Mouse (Mus musculus) embryonic facial prominence, embryonic 13.5 days (tissue): ENCODE measurements around the gene Tmem39a. TPM values are rescaled to one million over a fixed set of nuclear protein-coding genes. Genes with fewer than 3 reads are reported as not detected.

Experiments
- ATAC-seq: fragments of 200-750 bp; cut with Nextera tagmentation; 2 replicates; pipeline ENCODE4 v1.8.0; 2017; ENCODE audit warnings: low read depth; ENCODE audit not compliant: insufficient number of reproducible peaks, insufficient read depth, low FRiP score, low TSS enrichment
- H3K27ac ChIP-seq: fragments of 300-500 bp; sonication (generic); 2 replicates; pipeline ENCODE4 v1.5.1; 2015; ENCODE audit warnings: moderate library complexity, mild to moderate bottlenecking, inconsistent platforms
- H3K27me3 ChIP-seq: fragments of 300-500 bp; sonication (generic); 2 replicates; pipeline ENCODE4 v1.6.1; 2015; ENCODE audit warnings: mild to moderate bottlenecking, inconsistent platforms
- H3K36me3 ChIP-seq: fragments of 300-500 bp; sonication (generic); 2 replicates; pipeline ENCODE4 v1.6.1; 2015; ENCODE audit warnings: mild to moderate bottlenecking, inconsistent platforms
- H3K4me1 ChIP-seq: fragments of 300-500 bp; sonication (generic); 2 replicates; pipeline ENCODE4 v1.6.1; 2015; ENCODE audit warnings: inconsistent platforms
- H3K4me2 ChIP-seq: fragments of 300-500 bp; sonication (generic); 2 replicates; pipeline ENCODE4 v1.6.1; 2015; ENCODE audit warnings: moderate library complexity, mild to moderate bottlenecking, inconsistent platforms
- H3K4me3 ChIP-seq: fragments of 300-500 bp; sonication (generic); 2 replicates; pipeline ENCODE4 v1.5.1; 2015; ENCODE audit warnings: mild to moderate bottlenecking, inconsistent platforms
- H3K9ac ChIP-seq: fragments of 300-500 bp; sonication (generic); 2 replicates; pipeline ENCODE4 v1.6.1; 2015; ENCODE audit warnings: mild to moderate bottlenecking, inconsistent platforms
- H3K9me3 ChIP-seq: fragments of 300-500 bp; sonication (generic); 2 replicates; pipeline ENCODE4 v1.6.1; 2016; ENCODE audit warnings: inconsistent platforms
- WGBS: fragments of 180-500 bp; shearing (Covaris S2); methylation state at CpG from one replicate; pipeline ENCODE4 v1.1.7; 2015; ENCODE audit warnings: mixed read lengths; 5-methylcytosine and 5-hydroxymethylcytosine counted together
- polyA plus RNA-seq: library from polyadenylated mRNA; unstranded; fragments of >200 nt; fragmentation: Nextera tagmentation; extraction: Ambion mirVana; gene quantifications from 2 replicates; pipeline ENCODE4 v1.2.1, GENCODE M21; 2015

The Tmem39a gene
- polyA plus RNA-seq, 1 experiment from 2014 or later, result 126 TPM

DNA sequence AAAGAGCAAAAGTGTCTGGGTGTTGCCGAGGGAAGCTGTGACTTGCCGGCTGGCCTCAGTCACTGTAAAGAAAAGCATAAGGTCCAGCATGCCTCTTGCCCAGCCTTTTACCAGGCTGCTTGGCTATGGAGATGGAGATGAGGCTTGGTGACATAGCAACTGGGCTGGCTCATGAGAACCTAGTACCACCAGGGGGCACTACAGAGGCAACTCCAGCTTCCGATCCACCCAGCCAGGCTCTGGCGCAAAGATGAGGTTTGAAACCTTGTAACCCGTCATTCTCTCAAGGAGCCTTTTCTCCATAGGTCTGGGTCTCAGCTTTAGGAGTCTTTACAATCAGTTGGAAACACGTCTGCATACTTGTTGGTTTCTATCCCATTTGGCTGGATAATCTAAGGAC lies 60.6 kb downstream of the Tmem39a start:
- Histone ChIP-seq H3K4me1 (no peaks in the 10 kb centered on the region), H3K36me3 (peaks cover 42% of the 10 kb centered on the region), H3K27me3 (no peaks in the 10 kb centered on the region), H3K4me3 (no peak overlapping the region), H3K27ac (no peak overlapping the region), H3K9ac (no peak overlapping the region), H3K9me3 (no peaks in the 10 kb centered on the region), H3K4me2 (no peak overlapping the region)
- no peak for ATAC-seq
- 23% methylated on average over 6 of the region's 6 CpGs for WGBS

DNA sequence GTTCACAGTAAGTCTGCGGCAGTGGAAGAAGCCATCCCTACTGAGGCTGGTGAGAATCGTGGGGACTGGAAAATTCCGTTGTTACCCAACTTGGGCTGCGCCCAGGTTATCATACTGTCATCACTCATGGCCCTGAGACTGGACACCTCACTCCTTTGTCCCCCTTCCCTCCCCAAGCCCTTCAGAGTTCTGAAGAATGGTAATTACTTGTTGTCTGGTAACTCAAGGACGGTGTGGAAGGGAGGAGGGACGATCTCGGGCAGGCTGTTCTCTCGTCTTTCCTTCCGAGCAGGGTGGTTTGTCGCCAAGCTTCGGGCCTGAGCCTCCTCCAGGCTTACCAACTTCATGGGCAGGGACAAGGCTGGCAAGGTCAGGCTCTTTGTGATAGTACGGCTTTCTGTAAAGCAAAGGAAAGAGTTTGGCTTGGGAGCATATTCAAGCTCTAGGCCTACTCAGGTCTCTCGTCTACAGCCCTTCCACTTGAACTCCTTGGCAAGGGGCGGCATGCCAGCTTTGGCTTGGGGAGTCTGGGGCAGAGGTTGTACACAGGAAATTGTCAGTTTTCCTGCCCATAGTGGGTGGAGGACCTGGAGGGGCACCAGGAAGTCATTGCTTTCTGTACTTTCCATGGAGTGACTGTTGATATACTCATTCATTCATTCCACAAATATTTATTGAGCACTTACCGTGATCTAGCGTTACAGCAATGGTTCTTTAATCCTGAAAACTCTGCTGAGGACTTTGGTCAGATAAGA lies 62.4 kb downstream of the Tmem39a start:
- H3K4me3 ChIP-seq, result no peak overlapping the region
- no peaks in the 10 kb centered on the region for H3K4me1 ChIP-seq
- H3K9ac ChIP-seq, result no peak overlapping the region
- 94% methylated on average over 16 of the region's 16 CpGs for WGBS
- peaks cover 41% of the 10 kb centered on the region for H3K36me3 ChIP-seq
- H3K4me2 ChIP-seq, result no peak overlapping the region
- ATAC-seq, result no peak
- no peak overlapping the region for H3K27ac ChIP-seq
- H3K27me3 ChIP-seq, result no peaks in the 10 kb centered on the region
- H3K9me3 ChIP-seq, result no peaks in the 10 kb centered on the region

DNA sequence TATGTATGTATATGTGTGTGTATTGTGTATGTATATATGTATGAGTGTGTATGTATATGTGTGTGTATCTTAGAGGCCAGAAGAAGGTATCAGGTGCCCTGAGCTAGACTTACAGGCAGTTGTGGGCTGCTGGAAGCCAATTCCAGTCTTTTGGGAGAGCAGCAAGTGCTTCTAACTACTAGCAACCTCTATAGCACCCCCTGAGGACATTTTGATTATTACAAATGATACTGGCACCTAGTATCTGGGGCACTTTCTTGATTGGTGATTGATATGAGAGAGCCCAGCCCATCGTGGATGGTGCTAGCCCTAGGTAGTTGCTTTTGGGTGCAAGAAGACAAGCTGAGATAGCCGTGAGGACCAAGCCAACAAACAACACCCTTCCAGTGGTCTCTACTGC lies 63.8 kb downstream of the Tmem39a start:
- no peaks in the 10 kb centered on the region for H3K27me3 ChIP-seq
- WGBS, result 65% methylated on average over 2 of the region's 2 CpGs
- no peak overlapping the region for H3K4me3 ChIP-seq
- no peak overlapping the region for H3K4me2 ChIP-seq
- no peak for ATAC-seq
- H3K9me3 ChIP-seq, result no peaks in the 10 kb centered on the region
- H3K9ac ChIP-seq, result no peak overlapping the region
- H3K27ac ChIP-seq, result no peak overlapping the region
- H3K36me3 ChIP-seq, result peaks cover 33% of the 10 kb centered on the region
- H3K4me1 ChIP-seq, result no peaks in the 10 kb centered on the region

DNA sequence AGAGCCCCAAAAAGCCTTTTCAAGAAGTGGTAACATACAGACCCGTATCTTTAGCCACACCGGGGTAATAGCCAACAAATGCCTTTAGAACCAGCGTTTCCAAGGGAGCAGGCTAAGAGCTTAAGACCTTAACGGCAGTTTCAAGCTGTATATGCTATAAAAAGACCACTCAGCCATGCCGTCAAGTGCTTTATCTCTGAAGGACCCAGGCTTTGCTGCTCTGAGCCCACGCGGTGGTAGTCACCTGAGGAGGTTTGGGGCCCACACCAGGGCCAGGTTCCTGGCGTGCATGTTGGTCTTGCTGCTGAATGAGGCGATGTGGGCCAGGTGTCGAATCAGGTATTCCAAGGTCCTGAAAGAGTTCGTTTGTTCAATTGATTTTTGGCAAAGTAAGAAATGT lies 65.8 kb downstream of the Tmem39a start:
- Histone ChIP-seq H3K36me3 (peaks cover 23% of the 10 kb centered on the region), H3K27me3 (no peaks in the 10 kb centered on the region), H3K4me1 (no peaks in the 10 kb centered on the region; the same call in 1 of the 2 replicates), H3K27ac (no peak overlapping the region), H3K4me2 (no peak overlapping the region), H3K9ac (no peak overlapping the region), H3K9me3 (no peaks in the 10 kb centered on the region), H3K4me3 (no peak overlapping the region)
- WGBS, result 88% methylated on average over 11 of the region's 11 CpGs
- ATAC-seq, result no peak

DNA sequence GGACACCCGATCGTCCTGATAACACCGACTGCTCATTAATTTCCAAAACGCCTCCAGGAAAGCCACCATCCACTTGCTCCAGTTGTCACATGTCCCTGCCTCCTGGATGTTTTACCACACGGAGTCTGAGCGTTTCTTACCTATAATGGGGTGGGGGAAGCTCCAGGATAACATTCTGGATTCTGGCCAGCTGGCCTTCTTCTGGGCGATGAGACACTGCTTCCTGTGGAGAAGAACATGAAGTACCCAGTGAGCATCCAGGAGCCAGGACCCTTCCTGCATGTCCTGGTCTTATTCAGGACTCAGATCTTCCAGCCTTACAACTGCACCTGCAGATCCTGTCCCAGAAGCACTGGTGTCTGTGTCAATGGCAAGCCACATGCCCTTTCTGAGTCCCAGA lies 66.9 kb downstream of the Tmem39a start:
- no peak overlapping the region for H3K4me3 ChIP-seq
- H3K4me2 ChIP-seq, result no peak overlapping the region
- H3K36me3 ChIP-seq, result peaks cover 18% of the 10 kb centered on the region
- H3K9ac ChIP-seq, result no peak overlapping the region
- H3K27ac ChIP-seq, result no peak overlapping the region
- ATAC-seq, result no peak
- no peaks in the 10 kb centered on the region; the same call in 1 of the 2 replicates for H3K4me1 ChIP-seq
- 88% methylated on average over 7 of the region's 7 CpGs for WGBS
- H3K27me3 ChIP-seq, result no peaks in the 10 kb centered on the region
- H3K9me3 ChIP-seq, result no peaks in the 10 kb centered on the region

DNA sequence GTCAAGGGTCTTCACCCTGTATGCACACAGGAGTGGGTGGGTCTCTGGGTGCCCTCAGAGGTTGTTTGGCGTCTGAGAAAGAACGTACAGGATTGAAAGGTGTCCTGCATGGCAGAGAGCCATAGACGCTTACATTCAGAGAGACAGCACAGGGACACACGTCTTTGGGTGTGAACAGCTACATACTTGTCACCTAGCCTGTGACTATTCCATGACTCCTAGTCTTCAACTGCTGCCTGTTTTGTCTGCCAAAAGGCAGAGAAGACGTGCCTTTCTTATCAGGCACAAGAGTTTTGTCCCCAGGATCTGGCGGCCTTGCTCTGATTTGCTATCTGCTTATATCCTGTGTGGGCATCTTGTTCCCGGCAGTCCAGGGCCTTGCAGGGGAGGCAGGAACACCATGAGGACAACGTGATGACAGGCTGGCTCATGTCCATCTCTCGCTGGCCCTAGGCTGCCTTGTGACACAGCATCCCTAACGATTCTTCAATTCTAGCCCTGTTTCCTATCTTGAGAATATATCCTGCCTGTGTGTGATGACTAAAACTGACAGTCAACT lies 67.4 kb downstream of the Tmem39a start:
- Histone ChIP-seq H3K4me3 (no peak overlapping the region), H3K36me3 (peaks cover 13% of the 10 kb centered on the region), H3K9ac (no peak overlapping the region), H3K9me3 (no peaks in the 10 kb centered on the region), H3K4me1 (no peaks in the 10 kb centered on the region; the same call in 1 of the 2 replicates), H3K27ac (no peak overlapping the region), H3K4me2 (no peak overlapping the region), H3K27me3 (no peaks in the 10 kb centered on the region)
- ATAC-seq, result no peak
- 80% methylated on average over 10 of the region's 10 CpGs for WGBS

DNA sequence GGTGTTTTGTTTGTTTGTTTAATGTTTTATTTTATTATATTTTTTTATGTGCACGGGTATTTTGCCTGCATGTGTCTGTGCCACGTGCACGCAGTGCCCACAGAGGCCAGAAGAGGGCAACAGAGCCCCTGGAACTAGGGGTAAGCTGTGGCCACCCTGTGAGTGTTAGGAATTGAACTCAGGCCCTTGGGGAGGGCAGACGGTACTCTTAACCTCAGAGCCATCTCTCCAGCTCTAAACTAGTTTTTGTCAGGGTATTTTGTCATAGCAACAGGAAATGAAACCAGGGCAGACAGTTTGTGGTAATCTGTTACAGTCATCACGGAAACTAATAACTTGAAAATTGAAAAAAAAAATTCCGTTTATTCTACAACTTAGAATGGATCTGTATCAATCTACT lies 73.6 kb downstream of the Tmem39a start:
- WGBS, result 61% methylated on average over 6 of the region's 6 CpGs

DNA sequence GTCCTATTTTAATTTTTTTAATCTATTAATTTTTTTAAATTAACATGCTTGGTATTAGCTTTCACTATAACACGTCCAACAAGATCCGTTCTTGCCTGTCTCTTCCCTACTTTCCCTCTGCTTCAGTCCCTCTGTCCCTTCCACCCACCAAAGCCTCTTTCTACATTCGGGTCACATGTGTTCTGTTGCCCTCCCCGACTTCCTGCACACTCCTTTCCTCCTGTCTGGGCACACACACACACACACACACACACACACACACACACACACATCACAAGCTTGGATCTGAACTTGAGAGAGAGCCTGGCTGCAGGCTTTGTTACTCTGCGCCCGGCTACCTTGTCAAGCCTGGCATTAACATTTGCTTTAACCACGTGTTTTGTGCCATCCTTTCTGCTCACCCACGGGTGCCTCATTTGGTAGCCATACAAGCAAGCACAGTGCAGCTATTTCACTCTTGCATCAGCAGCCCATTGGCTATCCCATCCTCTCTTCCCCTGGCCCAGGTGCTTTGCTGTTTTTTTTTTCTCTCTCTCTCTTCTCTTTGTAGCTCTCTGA lies 77.4 kb downstream of the Tmem39a start:
- H3K4me3 ChIP-seq, result no peak overlapping the region
- H3K36me3 ChIP-seq, result peaks cover 12% of the 10 kb centered on the region; the same call in 1 of the 2 replicates
- no peak for ATAC-seq
- 41% methylated on average over 8 of the region's 8 CpGs for WGBS
- no peak overlapping the region for H3K9ac ChIP-seq
- no peaks in the 10 kb centered on the region for H3K27me3 ChIP-seq
- H3K4me2 ChIP-seq, result no peak overlapping the region
- no peak overlapping the region; the same call in 1 of the 2 replicates for H3K27ac ChIP-seq
- no peaks in the 10 kb centered on the region for H3K9me3 ChIP-seq
- peaks cover 14% of the 10 kb centered on the region for H3K4me1 ChIP-seq

More for the DNA sequence above, 73.6 kb downstream of the Tmem39a start:
- Histone ChIP-seq H3K4me3 (no peak overlapping the region), H3K9me3 (no peaks in the 10 kb centered on the region), H3K27me3 (no peaks in the 10 kb centered on the region), H3K9ac (no peak overlapping the region), H3K36me3 (no peaks in the 10 kb centered on the region), H3K4me2 (no peak overlapping the region), H3K27ac (no peak overlapping the region), H3K4me1 (peaks cover 13% of the 10 kb centered on the region)
- ATAC-seq, result no peak

DNA sequence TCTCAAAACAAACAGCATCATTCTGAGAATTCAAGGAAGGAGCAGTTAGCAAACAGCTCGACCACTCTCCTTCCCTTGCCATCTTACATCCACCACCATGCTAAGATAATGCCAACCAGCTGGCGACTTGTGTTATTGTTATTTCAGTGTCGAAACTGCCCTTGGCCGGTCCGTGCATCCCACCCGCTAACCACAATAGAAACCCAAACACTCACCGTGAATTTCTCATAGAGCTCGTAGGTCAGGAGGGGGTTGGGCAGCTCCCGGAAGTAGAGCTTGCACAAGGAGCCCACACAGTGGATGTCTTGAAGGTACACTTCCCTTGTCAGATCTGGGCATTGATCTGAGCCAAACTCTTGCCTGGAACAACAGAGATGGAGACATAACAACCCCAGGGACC lies 78.2 kb downstream of the Tmem39a start:
- H3K4me2 ChIP-seq, result peak overlapping the region; percentile 27; the same call in 1 of the 2 replicates
- peaks cover 14% of the 10 kb centered on the region for H3K4me1 ChIP-seq
- no peak overlapping the region for H3K9ac ChIP-seq
- no peak overlapping the region for H3K4me3 ChIP-seq
- 0 out of 2 replicates have a peak, but pooled peaks have one; percentile 43 for ATAC-seq
- peaks cover 12% of the 10 kb centered on the region; the same call in 1 of the 2 replicates for H3K36me3 ChIP-seq
- no peaks in the 10 kb centered on the region for H3K27me3 ChIP-seq
- peak overlapping the region; percentile 57 for H3K27ac ChIP-seq
- H3K9me3 ChIP-seq, result no peaks in the 10 kb centered on the region
- WGBS, result 19% methylated on average over 9 of the region's 9 CpGs

DNA sequence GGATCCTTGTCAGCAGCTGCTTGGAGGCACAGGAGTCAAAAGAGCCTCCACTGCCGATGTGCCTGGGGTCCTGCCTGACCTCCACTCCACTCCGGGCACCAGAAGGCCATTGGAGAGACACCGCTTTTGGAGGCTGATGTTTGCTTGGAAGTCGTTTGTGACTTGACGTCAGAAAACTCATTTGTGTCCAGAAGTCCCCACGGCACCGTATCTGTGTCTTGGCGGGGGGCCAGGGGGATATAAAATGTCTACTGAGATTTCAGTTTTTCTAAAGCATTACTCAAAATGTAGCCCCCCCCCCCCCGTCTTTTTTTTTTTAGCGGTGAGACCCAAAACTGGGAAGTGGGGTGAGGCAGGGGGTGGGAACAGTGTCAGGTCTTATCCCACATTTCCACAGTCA lies 78.6 kb downstream of the Tmem39a start:
- H3K36me3 ChIP-seq, result peaks cover 12% of the 10 kb centered on the region; the same call in 1 of the 2 replicates
- H3K27me3 ChIP-seq, result no peaks in the 10 kb centered on the region
- H3K9ac ChIP-seq, result no peak overlapping the region
- peaks cover 14% of the 10 kb centered on the region for H3K4me1 ChIP-seq
- no peaks in the 10 kb centered on the region for H3K9me3 ChIP-seq
- H3K27ac ChIP-seq, result peak overlapping the region; percentile 57
- WGBS, result 28% methylated on average over 10 of the region's 10 CpGs
- H3K4me3 ChIP-seq, result no peak overlapping the region
- ATAC-seq, result 0 out of 2 replicates have a peak, but pooled peaks have one; percentile 26
- peak overlapping the region; percentile 27; the same call in 1 of the 2 replicates for H3K4me2 ChIP-seq
